Mouse (Mus musculus) liver, adult 2 months (tissue): ENCODE measurements around the gene Parva. TPM values are rescaled to one million over a fixed set of nuclear protein-coding genes. Genes with fewer than 3 reads are reported as not detected.

ENCODE experiments used
- DNase-seq: peaks from one replicate; pipeline ENCODE4 v3.0.0-alpha.2; 2011; ENCODE audit warnings: low read depth, low spot score; ENCODE audit errors: extremely low read depth
- H3K27ac ChIP-seq: fragments of 200-500 bp; replicated peaks from 2 replicates; pipeline ENCODE4 v1.5.1; 2012; ENCODE audit warnings: low read depth, mild to moderate bottlenecking, control low read depth, inconsistent platforms, low read length; ENCODE audit not compliant: insufficient read depth
- H3K27me3 ChIP-seq: fragments of 200-500 bp; 2 replicates; pipeline ENCODE4 v1.6.1; 2012; ENCODE audit warnings: mild to moderate bottlenecking, moderate library complexity, low read length, inconsistent platforms; ENCODE audit not compliant: control insufficient read depth, insufficient read depth
- H3K36me3 ChIP-seq: fragments of 200-500 bp; 2 replicates; pipeline ENCODE4 v1.6.1; 2012; ENCODE audit warnings: low read length, inconsistent platforms; ENCODE audit not compliant: control insufficient read depth, insufficient read depth
- H3K4me1 ChIP-seq: fragments of 200-500 bp; 2 replicates; pipeline ENCODE4 v1.6.1; 2011; ENCODE audit warnings: low read length; ENCODE audit not compliant: control insufficient read depth, insufficient read depth
- H3K4me3 ChIP-seq: fragments of 200-500 bp; 2 replicates; pipeline ENCODE4 v1.5.1; 2011; ENCODE audit warnings: low read depth, mild to moderate bottlenecking, control low read depth, low read length, moderate library complexity; ENCODE audit not compliant: insufficient read depth
- H3K79me2 ChIP-seq: fragments of 200-500 bp; 2 replicates; pipeline ENCODE4 v1.6.1; 2012; ENCODE audit warnings: inconsistent platforms, mild to moderate bottlenecking, low read length, moderate library complexity; ENCODE audit not compliant: control insufficient read depth, insufficient read depth
- H3K9ac ChIP-seq: fragments of 200-500 bp; 2 replicates; pipeline ENCODE4 v1.6.1; 2012; ENCODE audit warnings: low read depth, mild to moderate bottlenecking, control low read depth, inconsistent platforms, low read length
- CTCF ChIP-seq: fragments of 200-500 bp; IDR thresholded peaks from 2 replicates; pipeline ENCODE4 v1.5.1; 2011; ENCODE audit warnings: low read depth, low read length, control low read depth
- POLR2A ChIP-seq: fragments of 200-500 bp; IDR thresholded peaks from 2 replicates; pipeline ENCODE4 v1.6.1; 2011; ENCODE audit warnings: low read length, control low read depth; ENCODE audit not compliant: insufficient read depth; ENCODE audit errors: extremely low read depth
- WGBS: fragments of 180-500 bp; shearing (Covaris S2); methylation state at CpG from one replicate; pipeline ENCODE4 v1.1.7; 2018; 5-methylcytosine and 5-hydroxymethylcytosine counted together
- polyA plus RNA-seq: library from polyadenylated mRNA; depleted of rRNA; stranded (reverse); fragments of >200 nt; gene quantifications from 2 replicates; pipeline ENCODE4 v1.2.3, GENCODE M21; 2012
- total RNA-seq: library from RNA; depleted of rRNA; stranded (reverse); fragments of >200 nt; gene quantifications from 2 replicates; pipeline ENCODE4 v1.2.3, GENCODE M21; 2014

Gene Parva
- total and polyA plus RNA-seq, 2 experiments: 18.8 to 27.2 TPM

GRCm38 (mm10) chr7:112400175-112400574 is 27.1 kb upstream of the Parva start:
- Histone ChIP-seq H3K36me3 (no peaks in the 10 kb centered on the region), H3K4me3 (no peak overlapping the region), H3K27ac (no peak overlapping the region), H3K4me1 (no peaks in the 10 kb centered on the region), H3K9ac (no peak overlapping the region), H3K27me3 (no peaks in the 10 kb centered on the region), H3K79me2 (no peaks in the 10 kb centered on the region)
- DNase-seq: peak; percentile 60
- 40% methylated on average over 6 of the region's 6 CpGs for WGBS
- TF ChIP-seq CTCF (peak; percentile 90), POLR2A (no peak)

GRCm38 (mm10) chr7:112405061-112405460 is 22.2 kb upstream of the Parva start:
- Histone ChIP-seq H3K27me3 (no peaks in the 10 kb centered on the region), H3K27ac (no peak overlapping the region), H3K4me3 (no peak overlapping the region), H3K36me3 (no peaks in the 10 kb centered on the region), H3K9ac (no peak overlapping the region), H3K4me1 (0 out of 2 replicates have a peak, but pooled peaks cover 1% of the 10 kb centered on the region), H3K79me2 (no peaks in the 10 kb centered on the region)
- no peak for DNase-seq
- TF ChIP-seq POLR2A: no peak
- TF ChIP-seq CTCF: no peak
- 63% methylated on average over 2 of the region's 2 CpGs for WGBS

- TF ChIP-seq CTCF: no peak
- no peak for TF ChIP-seq POLR2A
Measured at GRCm38 (mm10) chr7:112405578-112405977, 21.7 kb upstream of the Parva start.

GRCm38 (mm10) chr7:112407597-112407996 is 19.7 kb upstream of the Parva start:
- TF ChIP-seq POLR2A: no peak
- TF ChIP-seq CTCF: no peak
- Histone ChIP-seq H3K36me3 (no peaks in the 10 kb centered on the region), H3K4me3 (no peak overlapping the region), H3K79me2 (no peaks in the 10 kb centered on the region), H3K9ac (no peak overlapping the region), H3K27ac (no peak overlapping the region), H3K27me3 (no peaks in the 10 kb centered on the region), H3K4me1 (0 out of 2 replicates have a peak, but pooled peaks cover 1% of the 10 kb centered on the region)
- no peak for DNase-seq
- 93% methylated on average over 7 of the region's 7 CpGs for WGBS

More at GRCm38 (mm10) chr7:112405578-112405977, 21.7 kb upstream of the Parva start:
- DNase-seq: no peak
- Histone ChIP-seq H3K36me3 (no peaks in the 10 kb centered on the region), H3K4me1 (0 out of 2 replicates have a peak, but pooled peaks cover 1% of the 10 kb centered on the region), H3K9ac (no peak overlapping the region), H3K27ac (no peak overlapping the region), H3K79me2 (no peaks in the 10 kb centered on the region), H3K4me3 (no peak overlapping the region), H3K27me3 (no peaks in the 10 kb centered on the region)
- 69% methylated on average over 8 of the region's 8 CpGs for WGBS

- Histone ChIP-seq H3K27ac (no peak overlapping the region), H3K4me1 (0 out of 2 replicates have a peak, but pooled peaks cover 1% of the 10 kb centered on the region), H3K9ac (no peak overlapping the region), H3K27me3 (no peaks in the 10 kb centered on the region), H3K36me3 (no peaks in the 10 kb centered on the region), H3K79me2 (no peaks in the 10 kb centered on the region), H3K4me3 (no peak overlapping the region)
- no peak for DNase-seq
- TF ChIP-seq POLR2A (no peak), CTCF (no peak)
- 92% methylated on average over 3 of the region's 3 CpGs for WGBS
Measured at GRCm38 (mm10) chr7:112409991-112410390, 17.3 kb upstream of the Parva start.

GRCm38 (mm10) chr7:112413286-112413685 is 14.0 kb upstream of the Parva start:
- peak; percentile 49 for DNase-seq
- H3K4me1 ChIP-seq: no peaks in the 10 kb centered on the region
- H3K36me3 ChIP-seq: no peaks in the 10 kb centered on the region
- H3K79me2 ChIP-seq: no peaks in the 10 kb centered on the region
- H3K4me3 ChIP-seq: no peak overlapping the region
- H3K27ac ChIP-seq: no peak overlapping the region
- H3K27me3 ChIP-seq: no peaks in the 10 kb centered on the region
- 38% methylated on average over 6 of the region's 6 CpGs for WGBS
- H3K9ac ChIP-seq: no peak overlapping the region
- no peak for TF ChIP-seq CTCF
- no peak for TF ChIP-seq POLR2A
